Mouse (Mus musculus) left cerebral cortex, adult 2 months (tissue): ENCODE data around the gene Fhad1. TPM values are rescaled to one million over a fixed set of nuclear protein-coding genes. Genes with fewer than 3 reads are reported as not detected.
A peak's percentile ranks its signal among the peaks of the same experiment; 100 is the strongest.

Experiments used
- DNase-seq, 2 experiments: peaks; one replicate each; pipeline ENCODE4 v3.0.0; 2021 to 2022; ENCODE audit warnings: low spot score in 2 of 2, mixed read lengths in 1 of 2; ENCODE audit errors: extremely low spot score in 1 of 2
- H3K27ac ChIP-seq: fragments of 200-600 bp; 2 replicates; pipeline ENCODE4 v1.8.1; 2022
- H3K4me3 ChIP-seq: fragments of 200-600 bp; 2 replicates; pipeline ENCODE4 v1.8.1; 2022
- CTCF ChIP-seq: fragments of 200-600 bp; IDR thresholded peaks from 2 replicates; pipeline ENCODE4 v1.8.1; 2022; ENCODE audit warnings: antibody characterized with exemption, mild to moderate bottlenecking, moderate library complexity
- intact Hi-C: fragments of 180-260 bp; cut with DNase I; formaldehyde crosslinking; loops from one replicate; pipeline ENCODE4 v1.15.1; 2025
- total RNA-seq, 2 experiments: library from RNA; stranded (reverse); gene quantifications; 2 replicates each; pipeline ENCODE4 v1.2.3; 2021

Fhad1 gene
- total RNA-seq, 2 experiments from 2014 or later = 9.0 to 9.2 TPM

DNA sequence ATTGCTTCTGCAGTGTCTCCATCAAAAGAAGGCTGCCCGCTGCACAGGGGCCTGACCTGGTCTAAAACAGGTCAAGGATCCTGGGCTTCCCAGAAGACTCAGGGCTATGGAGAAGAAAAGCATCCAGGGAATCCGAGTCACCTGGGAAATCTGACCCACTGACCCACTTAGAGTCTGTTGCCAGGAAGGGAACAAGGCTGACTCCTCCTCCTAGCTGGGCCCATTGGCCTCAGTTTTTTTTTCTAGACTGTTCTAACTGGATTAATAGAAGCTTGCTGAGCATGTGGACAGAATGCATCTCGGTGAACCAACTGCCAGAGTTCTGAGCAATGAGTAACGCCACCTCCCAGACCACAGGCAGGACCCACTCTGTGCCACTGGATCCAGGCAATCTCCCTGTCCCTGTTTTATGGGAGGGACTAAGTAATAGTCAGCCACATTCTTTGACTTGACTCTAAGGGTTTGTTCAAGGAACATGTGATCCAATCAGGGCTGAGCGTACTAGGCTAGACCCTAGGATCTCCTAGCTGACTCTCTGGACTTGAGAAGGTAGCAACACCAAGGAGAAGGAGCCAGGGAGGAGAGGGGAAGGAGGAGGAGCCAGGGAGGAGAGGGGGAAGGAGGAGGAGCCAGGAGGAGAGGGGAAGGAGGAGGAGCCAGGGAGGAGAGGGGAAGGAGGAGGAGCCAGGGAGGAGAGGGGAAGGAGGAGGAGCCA lies 21.4 kb downstream of the Fhad1 start:
- no peak for TF ChIP-seq CTCF
- intact Hi-C loops = no loop called here
- no peak overlapping the region for H3K4me3 ChIP-seq
- no peak overlapping the region for H3K27ac ChIP-seq
- DNase-seq = no peak

- no peak for TF ChIP-seq CTCF
- H3K4me3 ChIP-seq = no peak overlapping the region
- H3K27ac ChIP-seq = no peak overlapping the region
- intact Hi-C loops = no loop called here
- DNase-seq = no peak
Measured at GRCm38 (mm10) chr4:141992530-141993204, 22.2 kb downstream of the Fhad1 start.

- no peak for TF ChIP-seq CTCF
- no peak overlapping the region for H3K4me3 ChIP-seq
- no peak overlapping the region for H3K27ac ChIP-seq
- DNase-seq = no peak
- intact Hi-C loops = no loop called here
Measured at GRCm38 (mm10) chr4:141988178-141988577, 26.7 kb downstream of the Fhad1 start.

DNA sequence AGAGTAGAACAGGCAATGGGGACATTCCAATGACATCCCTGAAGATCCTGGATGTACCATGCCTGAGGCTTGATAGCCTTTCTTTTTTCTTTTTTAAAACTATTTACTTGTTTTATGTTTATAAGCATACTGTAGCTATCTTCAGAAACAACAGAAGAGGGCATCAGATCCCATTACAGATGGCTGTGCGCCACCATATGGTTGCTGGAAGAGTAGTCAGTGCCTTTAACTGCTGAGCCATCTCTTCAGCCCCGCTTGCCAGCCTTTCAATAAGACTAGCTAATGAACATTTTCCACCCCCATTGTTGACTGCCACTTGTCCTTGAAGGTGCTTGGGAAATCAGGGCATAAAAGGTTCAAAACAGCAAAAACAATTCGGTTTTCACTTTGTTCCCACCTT lies 31.2 kb downstream of the Fhad1 start:
- peak in 1 of 2 experiments; percentile 33 for DNase-seq
- H3K4me3 ChIP-seq = no peak overlapping the region

DNA sequence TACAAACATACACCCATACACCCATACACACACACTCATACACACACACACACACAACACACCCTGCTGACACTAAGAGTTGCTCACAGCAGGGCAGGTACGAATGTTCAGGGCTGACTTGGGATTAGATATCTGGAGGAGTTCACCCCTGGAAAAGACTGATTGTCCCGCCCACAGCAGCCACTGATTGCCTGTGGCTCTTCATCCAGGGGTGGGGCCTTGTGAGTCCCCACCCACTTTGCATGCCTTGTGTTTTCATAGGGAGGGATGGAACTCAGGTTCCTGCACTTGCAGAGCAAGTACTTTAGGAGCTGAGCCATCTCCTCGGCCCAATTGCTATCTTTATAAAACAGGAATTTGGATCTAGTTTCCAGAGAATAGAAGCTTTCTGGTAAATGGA lies 33.4 kb downstream of the Fhad1 start:
- intact Hi-C loops = no loop called here
- TF ChIP-seq CTCF = no peak
- Histone ChIP-seq H3K27ac (no peak overlapping the region), H3K4me3 (no peak overlapping the region)
- DNase-seq = no peak

More for the DNA sequence above, 31.2 kb downstream of the Fhad1 start:
- H3K27ac ChIP-seq = no peak overlapping the region
- TF ChIP-seq CTCF = peak; percentile 50
- intact Hi-C loops = no loop called here

- no peak for TF ChIP-seq CTCF
- intact Hi-C loops = loop anchor here (5.0 kb wide), 1 partner anchor 164 kb away; no protein-coding TSS in a partner anchor
- Histone ChIP-seq H3K27ac (no peak overlapping the region), H3K4me3 (no peak overlapping the region)
- DNase-seq = no peak
Measured at GRCm38 (mm10) chr4:141978582-141978981, 36.3 kb downstream of the Fhad1 start.

- H3K27ac ChIP-seq = no peak overlapping the region
- no peak overlapping the region for H3K4me3 ChIP-seq
- intact Hi-C loops = loop anchor here (5.0 kb wide), 1 partner anchor 165 kb away; no protein-coding TSS in a partner anchor
- no peak for DNase-seq
- no peak for TF ChIP-seq CTCF
Measured at GRCm38 (mm10) chr4:141977346-141977745, 37.5 kb downstream of the Fhad1 start.

DNA sequence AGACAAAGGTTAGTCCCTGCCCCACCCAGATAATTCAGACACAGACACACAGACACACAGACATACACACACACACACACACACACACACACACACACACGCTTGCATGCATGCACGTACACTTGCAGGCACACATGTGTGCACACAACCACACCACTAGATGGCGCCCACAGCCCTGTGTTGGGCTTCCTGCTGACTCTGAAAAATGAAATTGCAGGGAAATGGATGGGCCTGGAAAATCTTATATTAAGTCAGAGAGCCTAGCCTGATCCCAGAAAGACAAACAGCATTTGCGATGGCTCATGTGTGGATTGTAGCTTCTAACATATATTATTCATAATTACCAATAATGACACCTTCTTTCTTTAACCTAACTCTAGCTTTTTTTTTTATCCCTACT lies 38.7 kb downstream of the Fhad1 start:
- H3K4me3 ChIP-seq = no peak overlapping the region
- TF ChIP-seq CTCF = peak; percentile 63
- DNase-seq = peak in 1 of 2 experiments; percentile 65
- intact Hi-C loops = loop anchor here (5.0 kb wide), 1 partner anchor 166 kb away; no protein-coding TSS in a partner anchor
- no peak overlapping the region for H3K27ac ChIP-seq

GRCm38 (mm10) chr4:141964575-141964974 lies 50.3 kb downstream of the Fhad1 start:
- no peak for TF ChIP-seq CTCF
- DNase-seq = peak; percentile 52 to 71
- H3K27ac ChIP-seq = peak overlapping the region; percentile 83
- intact Hi-C loops = no loop called here
- H3K4me3 ChIP-seq = no peak overlapping the region

DNA sequence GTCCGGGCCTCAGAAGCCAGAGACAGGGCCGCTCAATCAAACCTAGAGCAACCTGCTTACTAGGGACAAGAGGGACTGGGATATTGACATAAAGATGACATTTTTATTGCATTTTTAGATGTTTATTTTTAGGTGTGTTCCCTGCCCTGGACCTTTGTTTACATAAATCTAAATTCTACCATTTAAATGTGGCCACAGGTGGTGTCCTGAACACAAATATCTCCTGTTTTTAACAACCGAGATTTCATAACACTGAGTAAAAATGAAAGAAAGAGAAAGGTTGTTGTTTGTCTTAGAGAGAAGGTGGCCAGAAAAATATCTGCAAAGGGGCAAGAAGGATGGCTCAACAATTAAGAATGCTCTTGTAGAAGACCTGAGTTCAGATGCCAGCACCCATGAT lies 51.0 kb downstream of the Fhad1 start:
- intact Hi-C loops = no loop called here
- peak overlapping the region; percentile 83 for H3K27ac ChIP-seq
- TF ChIP-seq CTCF = no peak
- no peak overlapping the region for H3K4me3 ChIP-seq
- DNase-seq = no peak

GRCm38 (mm10) chr4:141962811-141963685 lies 51.8 kb downstream of the Fhad1 start:
- peak; percentile 78 for TF ChIP-seq CTCF
- intact Hi-C loops = no loop called here
- peak in 1 of 2 experiments; percentile 74 for DNase-seq
- no peak overlapping the region for H3K27ac ChIP-seq
- H3K4me3 ChIP-seq = no peak overlapping the region

DNA sequence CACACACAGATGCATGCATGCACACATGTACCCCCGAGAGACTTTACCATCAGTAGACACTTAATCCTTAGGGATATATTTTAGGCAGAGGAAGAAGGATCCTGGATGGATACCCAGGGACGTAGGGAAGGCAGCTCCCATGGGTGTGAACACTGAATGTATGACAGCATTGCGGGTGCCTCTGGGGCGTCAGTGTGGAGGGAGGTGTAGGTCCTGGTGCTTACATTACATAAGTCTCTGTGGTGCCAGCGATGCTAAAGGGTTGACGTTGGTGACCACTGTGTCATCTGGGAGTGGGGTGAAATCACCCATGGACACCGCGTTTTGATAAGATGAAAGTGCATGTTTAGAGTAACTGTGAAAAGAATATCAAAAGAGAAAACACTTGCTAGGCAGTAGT lies 54.8 kb downstream of the Fhad1 start:
- intact Hi-C loops = no loop called here
- TF ChIP-seq CTCF = no peak
- H3K4me3 ChIP-seq = no peak overlapping the region
- peak in 1 of 2 experiments; percentile 25 for DNase-seq
- H3K27ac ChIP-seq = peak overlapping the region; percentile 57
